Mouse (Mus musculus): ENCODE measurements around the gene 1700057G04Rik.
A peak's percentile ranks its signal among the peaks of the same experiment; 100 is the strongest.

- no peak for TF ChIP-seq CTCF (IDR thresholded peaks at IDR 0.05)
- peak; percentile 69 for TF ChIP-seq EP300 (IDR thresholded peaks at IDR 0.05)
Observed at GRCm38 (mm10) chr9:92293560-92294548, 15.3 kb upstream of the 1700057G04Rik start.
